Mouse (Mus musculus) embryonic facial prominence, embryonic 11.5 days (tissue): ENCODE results near the gene Cpne8. TPM values are rescaled to one million over a fixed set of nuclear protein-coding genes. Genes with fewer than 3 reads are reported as not detected.

Experiments used
- ATAC-seq: fragments of 200-750 bp; cut with Nextera tagmentation; replicated peaks from 2 replicates; pipeline ENCODE4 v1.8.0; 2017; ENCODE audit warnings: low read depth; ENCODE audit not compliant: insufficient number of reproducible peaks, low FRiP score, low TSS enrichment
- DNase-seq: peaks from one replicate; pipeline ENCODE4 v3.0.0-alpha.2; 2015; ENCODE audit warnings: low spot score
- H3K27ac ChIP-seq: fragments of 300-500 bp; sonication (generic); replicated peaks from 2 replicates; pipeline ENCODE4 v1.5.1; 2014; ENCODE audit warnings: mild to moderate bottlenecking, low read depth, low read length, control low read depth
- H3K27me3 ChIP-seq: fragments of 300-500 bp; sonication (generic); 2 replicates; pipeline ENCODE4 v1.6.1; 2014; ENCODE audit warnings: mild to moderate bottlenecking, low read length, moderate library complexity, mixed read lengths; ENCODE audit not compliant: control insufficient read depth, insufficient read depth
- H3K36me3 ChIP-seq: fragments of 300-500 bp; sonication (generic); replicated peaks from 2 replicates; pipeline ENCODE4 v1.6.1; 2014; ENCODE audit warnings: low read depth, mild to moderate bottlenecking, low read length, moderate library complexity, mixed read lengths; ENCODE audit not compliant: control insufficient read depth, insufficient read depth
- H3K4me1 ChIP-seq: fragments of 300-500 bp; sonication (generic); 2 replicates; pipeline ENCODE4 v1.6.1; 2014; ENCODE audit warnings: low read length, mixed read lengths; ENCODE audit not compliant: control insufficient read depth, insufficient read depth
- H3K4me2 ChIP-seq: fragments of 300-500 bp; sonication (generic); 2 replicates; pipeline ENCODE4 v1.6.1; 2014; ENCODE audit warnings: low read depth, mild to moderate bottlenecking, control low read depth, low read length, moderate library complexity
- H3K4me3 ChIP-seq: fragments of 300-500 bp; sonication (generic); 2 replicates; pipeline ENCODE4 v1.5.1; 2014; ENCODE audit warnings: low read depth, low read length, control low read depth
- H3K9ac ChIP-seq: fragments of 300-500 bp; sonication (generic); replicated peaks from 2 replicates; pipeline ENCODE4 v1.6.1; 2014; ENCODE audit warnings: mild to moderate bottlenecking, control low read depth, low read length
- H3K9me3 ChIP-seq: fragments of 300-500 bp; sonication (generic); replicated peaks from 2 replicates; pipeline ENCODE4 v1.6.1; 2016; ENCODE audit warnings: mild to moderate bottlenecking, low read length, inconsistent platforms, mixed read lengths; ENCODE audit not compliant: control insufficient read depth
- WGBS: fragments of 180-500 bp; shearing (Covaris S2); extraction: QIAGEN DNeasy Blood & Tissue Kit; methylation state at CpG from one replicate; pipeline ENCODE4 v1.1.7; 2014; 5-methylcytosine and 5-hydroxymethylcytosine counted together
- polyA plus RNA-seq: library from polyadenylated mRNA; unstranded; fragments of >200 nt; fragmentation: Nextera tagmentation; extraction: Ambion mirVana; gene quantifications from 2 replicates; pipeline ENCODE4 v1.2.1, GENCODE M21; 2014

Cpne8 gene
- polyA plus RNA-seq, 1 experiment from 2014 or later, result 5.9 TPM

DNA sequence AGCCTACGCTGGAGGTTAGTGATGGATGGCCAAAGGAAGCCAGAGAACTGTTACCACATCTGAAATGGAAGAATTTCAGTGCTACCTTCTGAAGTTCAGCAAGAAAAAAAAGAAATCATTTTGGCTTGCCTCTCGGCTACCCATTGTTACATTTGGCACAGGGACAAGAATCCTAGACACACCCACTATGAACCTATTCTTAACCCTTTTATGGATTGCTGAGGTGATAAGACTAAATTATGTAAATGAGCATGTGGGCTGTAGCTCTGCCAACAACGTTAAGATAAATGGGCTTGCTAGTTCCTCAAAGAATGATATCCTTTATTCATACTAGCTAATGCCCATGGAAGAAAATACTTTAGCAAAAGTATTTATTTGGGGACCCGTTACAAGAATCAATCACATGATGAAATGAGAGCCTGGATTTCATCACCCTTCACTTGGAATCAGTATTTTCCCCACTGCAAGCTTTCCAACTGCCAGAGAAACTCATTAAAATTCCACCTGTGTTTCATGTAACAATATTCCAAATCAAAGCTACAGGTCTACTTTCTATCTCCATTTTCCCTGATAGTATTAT lies 69.3 kb downstream of the Cpne8 start:
- Histone ChIP-seq H3K4me3 (no peak overlapping the region), H3K36me3 (no peaks in the 10 kb centered on the region), H3K4me2 (no peak overlapping the region), H3K9me3 (no peaks in the 10 kb centered on the region), H3K4me1 (no peaks in the 10 kb centered on the region), H3K9ac (no peak overlapping the region), H3K27me3 (no peaks in the 10 kb centered on the region), H3K27ac (no peak overlapping the region)
- no peak for DNase-seq
- ATAC-seq, result no peak
- 71% methylated on average over 4 of the region's 4 CpGs for WGBS

- WGBS, result 83% methylated on average over 3 of the region's 3 CpGs
- Histone ChIP-seq H3K4me3 (no peak overlapping the region), H3K4me2 (no peak overlapping the region), H3K27me3 (no peaks in the 10 kb centered on the region), H3K9me3 (no peaks in the 10 kb centered on the region), H3K4me1 (peaks cover 2% of the 10 kb centered on the region; the same call in 1 of the 2 replicates), H3K27ac (no peak overlapping the region), H3K36me3 (no peaks in the 10 kb centered on the region), H3K9ac (no peak overlapping the region)
- DNase-seq (no peak), ATAC-seq (no peak)
These were observed 70.9 kb downstream of the Cpne8 start for GRCm38 (mm10) chr15:90608368-90608767.

DNA sequence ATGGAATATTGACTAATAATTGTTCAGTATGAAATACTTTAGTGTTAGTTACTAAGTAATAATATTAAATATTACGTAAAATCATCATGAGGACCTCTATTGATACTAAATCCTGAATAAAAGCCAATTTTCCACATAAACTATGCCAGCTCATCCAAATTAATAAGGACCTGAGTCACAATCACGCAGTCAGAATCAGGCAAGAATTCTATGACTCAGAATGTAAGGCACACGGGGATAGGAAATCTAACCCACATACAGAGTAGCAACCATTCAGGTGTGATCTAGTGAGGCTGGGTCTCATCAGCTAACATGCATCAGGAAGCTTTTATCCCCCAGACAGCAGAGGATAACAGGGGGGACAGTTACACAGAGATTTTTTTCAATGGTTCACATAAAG lies 72.1 kb downstream of the Cpne8 start:
- WGBS, result 89% methylated on average over 3 of the region's 3 CpGs
- no peak overlapping the region for H3K27ac ChIP-seq
- H3K9ac ChIP-seq, result no peak overlapping the region
- H3K4me1 ChIP-seq, result peaks cover 2% of the 10 kb centered on the region; the same call in 1 of the 2 replicates
- H3K9me3 ChIP-seq, result no peaks in the 10 kb centered on the region
- no peaks in the 10 kb centered on the region for H3K36me3 ChIP-seq
- H3K27me3 ChIP-seq, result no peaks in the 10 kb centered on the region
- no peak overlapping the region for H3K4me3 ChIP-seq
- ATAC-seq (no peak), DNase-seq (no peak)
- no peak overlapping the region for H3K4me2 ChIP-seq

- Histone ChIP-seq H3K4me1 (peaks cover 2% of the 10 kb centered on the region; the same call in 1 of the 2 replicates), H3K9ac (no peak overlapping the region), H3K4me3 (no peak overlapping the region), H3K27me3 (no peaks in the 10 kb centered on the region), H3K27ac (peak overlapping the region; percentile 20; the same call in 1 of the 2 replicates), H3K9me3 (no peaks in the 10 kb centered on the region), H3K4me2 (no peak overlapping the region), H3K36me3 (no peaks in the 10 kb centered on the region)
- ATAC-seq, result 0 out of 2 replicates have a peak, but pooled peaks have one; percentile 34
- peak; percentile 76 for DNase-seq
- WGBS, result 42% methylated on average over 5 of the region's 5 CpGs
These were observed 75.6 kb downstream of the Cpne8 start for GRCm38 (mm10) chr15:90603676-90604075.

DNA sequence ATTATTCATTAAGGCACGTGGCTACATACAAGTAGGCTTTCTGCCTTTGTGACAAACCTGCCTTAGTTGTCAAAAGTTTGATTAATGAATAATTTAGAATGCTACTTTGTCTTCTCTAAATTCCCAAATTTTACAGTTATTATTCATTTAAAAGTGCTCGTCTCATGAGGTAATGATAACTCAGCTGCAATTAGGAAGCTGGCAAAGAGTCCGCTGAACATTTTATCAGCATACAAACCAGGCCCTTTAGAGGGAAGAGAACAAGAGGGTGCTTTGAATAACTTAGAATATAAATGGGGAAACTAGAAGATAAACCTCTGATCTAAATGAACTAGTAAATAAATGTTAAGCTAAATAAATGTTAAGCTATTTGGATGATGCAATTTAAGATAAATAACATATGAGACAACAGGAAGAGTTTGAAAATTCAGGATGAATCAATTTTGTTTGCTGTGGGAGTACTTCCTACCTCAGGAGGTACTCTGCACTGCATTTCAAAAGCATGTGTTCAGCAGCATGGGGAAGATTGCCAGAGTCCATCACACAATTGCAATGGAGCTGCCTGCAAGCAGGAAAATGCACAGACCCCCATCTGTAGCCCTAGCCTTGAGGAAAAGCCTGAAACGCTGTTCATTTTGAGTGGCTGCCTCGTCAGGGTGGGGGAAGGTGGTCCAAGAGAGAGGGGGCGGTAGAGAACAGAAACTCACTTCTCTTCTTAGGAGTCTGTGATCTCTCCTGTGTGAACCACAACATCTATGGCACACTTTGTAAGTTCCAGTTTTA lies 81.3 kb downstream of the Cpne8 start:
- no peak overlapping the region for H3K4me2 ChIP-seq
- H3K9me3 ChIP-seq, result no peaks in the 10 kb centered on the region
- H3K4me1 ChIP-seq, result no peaks in the 10 kb centered on the region
- no peak overlapping the region for H3K9ac ChIP-seq
- WGBS, result 66% methylated on average over 6 of the region's 6 CpGs
- H3K4me3 ChIP-seq, result no peak overlapping the region
- no peaks in the 10 kb centered on the region for H3K36me3 ChIP-seq
- ATAC-seq (no peak), DNase-seq (no peak)
- no peak overlapping the region for H3K27ac ChIP-seq
- no peaks in the 10 kb centered on the region for H3K27me3 ChIP-seq

- no peak for DNase-seq
- no peaks in the 10 kb centered on the region for H3K9me3 ChIP-seq
These were observed 83.6 kb downstream of the Cpne8 start for GRCm38 (mm10) chr15:90595592-90595991.

DNA sequence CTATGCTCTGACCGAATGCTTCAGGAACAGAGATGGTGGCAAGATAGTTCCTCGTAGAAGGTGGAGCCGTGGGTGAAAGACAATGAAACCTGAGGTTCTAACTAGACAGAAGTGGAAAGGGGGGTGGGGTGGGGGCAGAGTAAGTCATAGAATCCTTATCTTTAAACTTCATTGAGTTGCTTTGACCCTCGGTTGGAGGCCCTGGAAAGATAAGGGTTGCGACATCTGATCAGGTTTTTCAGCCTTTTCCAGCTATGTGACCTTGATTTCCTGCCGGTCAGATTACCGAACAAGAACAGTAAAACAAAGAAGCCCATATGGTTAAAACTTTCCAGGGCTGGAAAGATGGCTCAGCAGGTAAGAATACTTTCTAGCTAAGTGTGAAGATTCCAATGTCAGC lies 89.6 kb downstream of the Cpne8 start:
- ATAC-seq, result no peak
- H3K9me3 ChIP-seq, result no peaks in the 10 kb centered on the region

More at GRCm38 (mm10) chr15:90595592-90595991, 83.6 kb downstream of the Cpne8 start:
- Histone ChIP-seq H3K9ac (no peak overlapping the region), H3K27ac (no peak overlapping the region), H3K36me3 (no peaks in the 10 kb centered on the region), H3K27me3 (no peaks in the 10 kb centered on the region), H3K4me3 (no peak overlapping the region), H3K4me1 (no peaks in the 10 kb centered on the region), H3K4me2 (no peak overlapping the region)
- WGBS, result 90% methylated on average over 2 of the region's 2 CpGs
- ATAC-seq, result no peak

GRCm38 (mm10) chr15:90577402-90577801 lies 101.8 kb downstream of the Cpne8 start:
- Histone ChIP-seq H3K9ac (no peak overlapping the region), H3K27me3 (no peaks in the 10 kb centered on the region), H3K27ac (no peak overlapping the region), H3K36me3 (no peaks in the 10 kb centered on the region), H3K9me3 (no peaks in the 10 kb centered on the region), H3K4me1 (no peaks in the 10 kb centered on the region), H3K4me3 (no peak overlapping the region), H3K4me2 (no peak overlapping the region)
- ATAC-seq (no peak), DNase-seq (no peak)
- 97% methylated on average over 3 of the region's 3 CpGs for WGBS

More for the DNA sequence above, 89.6 kb downstream of the Cpne8 start:
- H3K36me3 ChIP-seq, result no peaks in the 10 kb centered on the region
- H3K27me3 ChIP-seq, result no peaks in the 10 kb centered on the region
- H3K27ac ChIP-seq, result no peak overlapping the region
- WGBS, result 63% methylated on average over 7 of the region's 7 CpGs
- H3K4me1 ChIP-seq, result no peaks in the 10 kb centered on the region
- no peak overlapping the region for H3K4me3 ChIP-seq
- no peak overlapping the region for H3K9ac ChIP-seq
- no peak overlapping the region for H3K4me2 ChIP-seq
- DNase-seq, result no peak
